Mouse (Mus musculus) limb, embryonic 14.5 days (tissue): ENCODE measurements around the gene Noxa1. TPM values are rescaled to one million over a fixed set of nuclear protein-coding genes. Genes with fewer than 3 reads are reported as not detected.

Source experiments
- ATAC-seq: fragments of 200-750 bp; cut with Nextera tagmentation; 2 replicates; pipeline ENCODE4 v1.8.0; 2017; ENCODE audit warnings: low read depth, moderate number of reproducible peaks, moderate TSS enrichment; ENCODE audit not compliant: low FRiP score
- DNase-seq: peaks from one replicate; pipeline ENCODE4 v3.0.0-alpha.2; 2015; ENCODE audit warnings: low spot score
- H3K27ac ChIP-seq: fragments of 300-500 bp; sonication (generic); replicated peaks from 2 replicates; pipeline ENCODE4 v1.5.1; 2014; ENCODE audit warnings: low read depth, mild to moderate bottlenecking, low read length, moderate library complexity, mixed read lengths
- H3K27me3 ChIP-seq: fragments of 300-500 bp; sonication (generic); 2 replicates; pipeline ENCODE4 v1.6.1; 2014; ENCODE audit warnings: low read length, mixed read lengths; ENCODE audit not compliant: control insufficient read depth, insufficient read depth
- H3K36me3 ChIP-seq: fragments of 300-500 bp; sonication (generic); 2 replicates; pipeline ENCODE4 v1.6.1; 2014; ENCODE audit warnings: mild to moderate bottlenecking, low read length, moderate library complexity, mixed read lengths; ENCODE audit not compliant: control insufficient read depth, insufficient read depth
- H3K4me1 ChIP-seq: fragments of 300-500 bp; sonication (generic); 2 replicates; pipeline ENCODE4 v1.6.1; 2014; ENCODE audit warnings: antibody characterized with exemption, low read length, mixed read lengths; ENCODE audit not compliant: control insufficient read depth, insufficient read depth
- H3K4me2 ChIP-seq: fragments of 300-500 bp; sonication (generic); replicated peaks from 2 replicates; pipeline ENCODE4 v1.6.1; 2014; ENCODE audit warnings: low read depth, mild to moderate bottlenecking, low read length, moderate library complexity; ENCODE audit not compliant: severe bottlenecking
- H3K4me3 ChIP-seq: fragments of 300-500 bp; sonication (generic); replicated peaks from 2 replicates; pipeline ENCODE4 v1.5.1; 2014; ENCODE audit warnings: low read length
- H3K9ac ChIP-seq: fragments of 300-500 bp; sonication (generic); 2 replicates; pipeline ENCODE4 v1.6.1; 2014; ENCODE audit warnings: mild to moderate bottlenecking, low read depth, low read length, moderate library complexity; ENCODE audit not compliant: severe bottlenecking
- H3K9me3 ChIP-seq: fragments of 300-500 bp; sonication (generic); 2 replicates; pipeline ENCODE4 v1.6.1; 2016; ENCODE audit warnings: low read length; ENCODE audit not compliant: control insufficient read depth
- POLR2A ChIP-seq: fragments of 200-500 bp; IDR thresholded peaks from 2 replicates; pipeline ENCODE4 v1.8.0; 2012; ENCODE audit warnings: inconsistent platforms, mild to moderate bottlenecking, moderate library complexity, borderline replicate concordance; ENCODE audit not compliant: insufficient read depth, insufficient read length; ENCODE audit errors: extremely low read depth
- WGBS: fragments of 180-500 bp; shearing (Covaris S2); extraction: QIAGEN DNeasy Blood & Tissue Kit; methylation state at CpG from one replicate; pipeline ENCODE4 v1.1.7; 2014; 5-methylcytosine and 5-hydroxymethylcytosine counted together
- microRNA-seq: library from miRNA; unstranded; fragments of <30 nt; microRNA quantifications from one replicate; pipeline ENCODE4, GENCODE M21; 2016
- polyA plus RNA-seq, 2 experiments: library from polyadenylated mRNA; depleted of rRNA in 1 of 2; stranded (reverse) in 1 of 2; unstranded in 1 of 2; fragments of >200 nt; fragmentation: Nextera tagmentation in 1 of 2; extraction: Ambion mirVana in 1 of 2; gene quantifications; 2 replicates each; pipeline versions ENCODE4 v1.2.1 to v1.2.3; 2012 to 2014

Noxa1 gene
- polyA plus RNA-seq, 2 experiments = 0.13 to 0.15 TPM

GRCm38 (mm10) chr2:25050921-25051320 lies 44.0 kb downstream of the Noxa1 start:
- TF ChIP-seq POLR2A = no peak
- ATAC-seq = no peak
- WGBS = 80% methylated on average over 7 of the region's 7 CpGs
- Histone ChIP-seq H3K4me1 (peaks cover 9% of the 10 kb centered on the region), H3K9ac (no peak overlapping the region), H3K36me3 (no peaks in the 10 kb centered on the region; the same call in 1 of the 2 replicates), H3K27me3 (no peaks in the 10 kb centered on the region), H3K4me2 (no peak overlapping the region), H3K27ac (no peak overlapping the region), H3K9me3 (no peaks in the 10 kb centered on the region), H3K4me3 (no peak overlapping the region)
- no peak for DNase-seq

DNA sequence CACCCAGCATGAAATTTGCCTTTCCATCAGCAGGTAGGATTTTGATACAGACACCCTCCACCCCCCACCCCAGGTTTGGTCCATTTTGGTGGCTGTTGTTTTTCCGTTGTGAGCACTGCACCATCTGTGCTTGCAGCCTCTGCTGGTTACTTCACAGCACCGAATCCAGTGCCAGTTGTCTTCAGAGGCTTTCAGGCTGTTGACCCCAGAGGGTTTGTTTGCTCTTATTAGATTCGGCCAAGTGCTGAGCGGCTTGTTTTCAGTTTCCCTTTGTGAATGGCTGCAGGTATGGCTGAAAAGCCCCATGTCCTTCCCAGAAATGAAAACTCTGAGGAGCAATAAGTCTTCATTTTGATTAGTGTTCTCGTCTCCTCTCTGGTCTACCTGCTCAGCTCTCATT lies 54.9 kb downstream of the Noxa1 start:
- no peak for DNase-seq
- no peak for ATAC-seq
- Histone ChIP-seq H3K9ac (no peak overlapping the region), H3K4me1 (no peaks in the 10 kb centered on the region), H3K9me3 (no peaks in the 10 kb centered on the region), H3K4me3 (no peak overlapping the region), H3K36me3 (no peaks in the 10 kb centered on the region), H3K27me3 (no peaks in the 10 kb centered on the region), H3K27ac (no peak overlapping the region), H3K4me2 (no peak overlapping the region)
- TF ChIP-seq POLR2A = no peak
- WGBS = 81% methylated on average over 5 of the region's 5 CpGs

Small RNAs within 50 kb of the gene (microRNA-seq; reads per million reads assigned to microRNA genes)
- gene Gm24328 (not detected), gene Mir7664 (not detected)

Other genes starting within 250 kb of the Noxa1 start
- 98.3 and 123 TPM in 2 replicates for gene Ehmt1, start 175.5 kb downstream of the Noxa1 start, polyA plus RNA-seq (2012; rRNA removed)
- gene Ehmt1, start 175.5 kb downstream of the Noxa1 start, polyA plus RNA-seq (2014; fragmentation: Nextera tagmentation; extraction: Ambion mirVana) = 74.6 and 79.6 TPM in 2 replicates
- gene Arrdc1, start 159.9 kb downstream of the Noxa1 start, polyA plus RNA-seq (2012; rRNA removed) = 65.0 and 80.7 TPM in 2 replicates
- 33.1 and 34.1 TPM in 2 replicates for gene Arrdc1, start 159.9 kb downstream of the Noxa1 start, polyA plus RNA-seq (2014; fragmentation: Nextera tagmentation; extraction: Ambion mirVana)
- gene Zmynd19, start 145.4 kb downstream of the Noxa1 start, polyA plus RNA-seq (2012; rRNA removed) = 30.7 and 31.5 TPM in 2 replicates
- gene Zmynd19, start 145.4 kb downstream of the Noxa1 start, polyA plus RNA-seq (2014; fragmentation: Nextera tagmentation; extraction: Ambion mirVana) = 21.2 and 22.1 TPM in 2 replicates
- gene Dph7, start 132.7 kb downstream of the Noxa1 start, polyA plus RNA-seq (2012; rRNA removed) = 36.6 and 41.0 TPM in 2 replicates
- gene Dph7, start 132.7 kb downstream of the Noxa1 start, polyA plus RNA-seq (2014; fragmentation: Nextera tagmentation; extraction: Ambion mirVana) = 30.4 and 32.0 TPM in 2 replicates
- 63.6 and 81.9 TPM in 2 replicates for gene Mrpl41, start 120.1 kb downstream of the Noxa1 start, polyA plus RNA-seq (2012; rRNA removed)
- 133 and 136 TPM in 2 replicates for gene Mrpl41, start 120.1 kb downstream of the Noxa1 start, polyA plus RNA-seq (2014; fragmentation: Nextera tagmentation; extraction: Ambion mirVana)
- 11.1 and 12.0 TPM in 2 replicates for gene Pnpla7, start 119.1 kb downstream of the Noxa1 start, polyA plus RNA-seq (2012; rRNA removed)
- 7.9 and 9.0 TPM in 2 replicates for gene Pnpla7, start 119.1 kb downstream of the Noxa1 start, polyA plus RNA-seq (2014; fragmentation: Nextera tagmentation; extraction: Ambion mirVana)
- 143 and 216 TPM in 2 replicates for gene Nsmf, start 40.8 kb downstream of the Noxa1 start, polyA plus RNA-seq (2012; rRNA removed)
- gene Nsmf, start 40.8 kb downstream of the Noxa1 start, polyA plus RNA-seq (2014; fragmentation: Nextera tagmentation; extraction: Ambion mirVana) = 48.6 and 67.7 TPM in 2 replicates
- gene Entpd8, start 14.8 kb downstream of the Noxa1 start, polyA plus RNA-seq (2012; rRNA removed) = 0.13 and 0.26 TPM in 2 replicates
- gene Entpd8, start 14.8 kb downstream of the Noxa1 start, polyA plus RNA-seq (2014; fragmentation: Nextera tagmentation; extraction: Ambion mirVana) = not detected in 2 replicates
- gene Nrarp, start 85.6 kb upstream of the Noxa1 start, polyA plus RNA-seq (2012; rRNA removed) = 34.0 and 34.1 TPM in 2 replicates
- gene Nrarp, start 85.6 kb upstream of the Noxa1 start, polyA plus RNA-seq (2014; fragmentation: Nextera tagmentation; extraction: Ambion mirVana) = 27.7 and 28.2 TPM in 2 replicates
- gene Tor4a, start 101.7 kb upstream of the Noxa1 start, polyA plus RNA-seq (2012; rRNA removed) = 5.9 and 6.4 TPM in 2 replicates
- 8.1 and 8.5 TPM in 2 replicates for gene Tor4a, start 101.7 kb upstream of the Noxa1 start, polyA plus RNA-seq (2014; fragmentation: Nextera tagmentation; extraction: Ambion mirVana)
- 84.4 and 98.3 TPM in 2 replicates for gene Nelfb, start 116.3 kb upstream of the Noxa1 start, polyA plus RNA-seq (2012; rRNA removed)
- 88.4 and 106 TPM in 2 replicates for gene Nelfb, start 116.3 kb upstream of the Noxa1 start, polyA plus RNA-seq (2014; fragmentation: Nextera tagmentation; extraction: Ambion mirVana)
- gene Stpg3, start 119.5 kb upstream of the Noxa1 start, polyA plus RNA-seq (2012; rRNA removed) = not detected in 2 replicates
- gene Stpg3, start 119.5 kb upstream of the Noxa1 start, polyA plus RNA-seq (2014; fragmentation: Nextera tagmentation; extraction: Ambion mirVana) = not detected in 2 replicates
- gene Fam166a, start 123.6 kb upstream of the Noxa1 start, polyA plus RNA-seq (2012; rRNA removed) = not detected in 2 replicates
- 0.17 TPM in 1 of 2 replicates, not detected in the other for gene Fam166a, start 123.6 kb upstream of the Noxa1 start, polyA plus RNA-seq (2014; fragmentation: Nextera tagmentation; extraction: Ambion mirVana)
- gene Tubb4b, start 129.6 kb upstream of the Noxa1 start, polyA plus RNA-seq (2012; rRNA removed) = 501 and 550 TPM in 2 replicates
- gene Tubb4b, start 129.6 kb upstream of the Noxa1 start, polyA plus RNA-seq (2014; fragmentation: Nextera tagmentation; extraction: Ambion mirVana) = 404 and 419 TPM in 2 replicates
- gene Slc34a3, start 139.2 kb upstream of the Noxa1 start, polyA plus RNA-seq (2012; rRNA removed) = 0.19 TPM in 1 of 2 replicates, not detected in the other
- gene Slc34a3, start 139.2 kb upstream of the Noxa1 start, polyA plus RNA-seq (2014; fragmentation: Nextera tagmentation; extraction: Ambion mirVana) = not detected in 2 replicates
- gene Rnf224, start 141.6 kb upstream of the Noxa1 start, polyA plus RNA-seq (2012; rRNA removed) = 0.05 TPM in 1 of 2 replicates, not detected in the other
- not detected in 2 replicates for gene Rnf224, start 141.6 kb upstream of the Noxa1 start, polyA plus RNA-seq (2014; fragmentation: Nextera tagmentation; extraction: Ambion mirVana)
- gene Rnf208, start 147.1 kb upstream of the Noxa1 start, polyA plus RNA-seq (2012; rRNA removed) = 14.8 and 19.1 TPM in 2 replicates
- 13.0 and 15.8 TPM in 2 replicates for gene Rnf208, start 147.1 kb upstream of the Noxa1 start, polyA plus RNA-seq (2014; fragmentation: Nextera tagmentation; extraction: Ambion mirVana)
- gene Cysrt1, start 147.3 kb upstream of the Noxa1 start, polyA plus RNA-seq (2012; rRNA removed) = 0.65 and 1.5 TPM in 2 replicates
- 2.8 and 7.6 TPM in 2 replicates for gene Cysrt1, start 147.3 kb upstream of the Noxa1 start, polyA plus RNA-seq (2014; fragmentation: Nextera tagmentation; extraction: Ambion mirVana)
- gene AL732309.1, start 151.7 kb upstream of the Noxa1 start, polyA plus RNA-seq (2012; rRNA removed) = 19.2 and 24.6 TPM in 2 replicates
- gene AL732309.1, start 151.7 kb upstream of the Noxa1 start, polyA plus RNA-seq (2014; fragmentation: Nextera tagmentation; extraction: Ambion mirVana) = 6.4 and 8.3 TPM in 2 replicates
- 29.7 and 33.9 TPM in 2 replicates for gene Tmem203, start 160.3 kb upstream of the Noxa1 start, polyA plus RNA-seq (2012; rRNA removed)
- 16.3 and 21.8 TPM in 2 replicates for gene Tmem203, start 160.3 kb upstream of the Noxa1 start, polyA plus RNA-seq (2014; fragmentation: Nextera tagmentation; extraction: Ambion mirVana)
- gene Tprn, start 167.5 kb upstream of the Noxa1 start, polyA plus RNA-seq (2012; rRNA removed) = 4.9 and 6.0 TPM in 2 replicates
- 6.1 and 6.8 TPM in 2 replicates for gene Tprn, start 167.5 kb upstream of the Noxa1 start, polyA plus RNA-seq (2014; fragmentation: Nextera tagmentation; extraction: Ambion mirVana)
- gene Ssna1, start 177.3 kb upstream of the Noxa1 start, polyA plus RNA-seq (2012; rRNA removed) = 124 and 135 TPM in 2 replicates
- 254 and 267 TPM in 2 replicates for gene Ssna1, start 177.3 kb upstream of the Noxa1 start, polyA plus RNA-seq (2014; fragmentation: Nextera tagmentation; extraction: Ambion mirVana)
- gene Anapc2, start 177.3 kb upstream of the Noxa1 start, polyA plus RNA-seq (2012; rRNA removed) = 121 and 165 TPM in 2 replicates
- 117 and 126 TPM in 2 replicates for gene Anapc2, start 177.3 kb upstream of the Noxa1 start, polyA plus RNA-seq (2014; fragmentation: Nextera tagmentation; extraction: Ambion mirVana)
- not detected in 2 replicates for gene Tmem210, start 193.0 kb upstream of the Noxa1 start, polyA plus RNA-seq (2012; rRNA removed)
- gene Tmem210, start 193.0 kb upstream of the Noxa1 start, polyA plus RNA-seq (2014; fragmentation: Nextera tagmentation; extraction: Ambion mirVana) = not detected in 2 replicates
- 0.09 TPM in 1 of 2 replicates, not detected in the other for gene Lrrc26, start 194.8 kb upstream of the Noxa1 start, polyA plus RNA-seq (2012; rRNA removed)
- 0.15 TPM in 1 of 2 replicates, not detected in the other for gene Lrrc26, start 194.8 kb upstream of the Noxa1 start, polyA plus RNA-seq (2014; fragmentation: Nextera tagmentation; extraction: Ambion mirVana)
- gene Grin1, start 224.0 kb upstream of the Noxa1 start, polyA plus RNA-seq (2012; rRNA removed) = 0.34 and 0.42 TPM in 2 replicates
- 0.43 and 1.3 TPM in 2 replicates for gene Grin1, start 224.0 kb upstream of the Noxa1 start, polyA plus RNA-seq (2014; fragmentation: Nextera tagmentation; extraction: Ambion mirVana)
- gene Man1b1, start 237.2 kb upstream of the Noxa1 start, polyA plus RNA-seq (2012; rRNA removed) = 34.8 and 35.3 TPM in 2 replicates
- 70.2 and 83.5 TPM in 2 replicates for gene Man1b1, start 237.2 kb upstream of the Noxa1 start, polyA plus RNA-seq (2014; fragmentation: Nextera tagmentation; extraction: Ambion mirVana)